Mouse (Mus musculus) spleen, adult 12 weeks (tissue): Measurements from ENCODE around the gene Gm47985.

Experiments
- DNase-seq: peaks from one replicate; pipeline ENCODE4 v3.0.0; 2022; ENCODE audit warnings: low spot score

The Gm47985 gene

GRCm38 (mm10) chr1:151219045-151219444 is 36.7 kb downstream of the Gm47985 start:
- no peak for DNase-seq

- DNase-seq, result no peak
Observed at GRCm38 (mm10) chr1:151220098-151220497, 37.8 kb downstream of the Gm47985 start.

- no peak for DNase-seq
Observed at GRCm38 (mm10) chr1:151222561-151223267, 40.4 kb downstream of the Gm47985 start.

GRCm38 (mm10) chr1:151223377-151223776 is 41.0 kb downstream of the Gm47985 start:
- DNase-seq, result no peak

- DNase-seq, result no peak
Observed at GRCm38 (mm10) chr1:151224536-151224935, 42.2 kb downstream of the Gm47985 start.

- no peak for DNase-seq
Observed at GRCm38 (mm10) chr1:151227506-151227905, 45.2 kb downstream of the Gm47985 start.

GRCm38 (mm10) chr1:151228320-151228989 is 46.1 kb downstream of the Gm47985 start:
- DNase-seq, result no peak

GRCm38 (mm10) chr1:151232346-151232745 is 50.0 kb downstream of the Gm47985 start:
- DNase-seq, result no peak

- no peak for DNase-seq
Observed at GRCm38 (mm10) chr1:151233756-151234155, 51.4 kb downstream of the Gm47985 start.
